Mouse (Mus musculus): ENCODE data around the gene Cad. TPM values are rescaled to one million over a fixed set of nuclear protein-coding genes. Genes with fewer than 3 reads are reported as not detected.
A peak's percentile ranks its signal among the peaks of the same experiment; 100 is the strongest.

Gene Cad
- total and polyA plus RNA-seq, 2 experiments from 2014 or later = 5.4 to 24.6 TPM

DNA sequence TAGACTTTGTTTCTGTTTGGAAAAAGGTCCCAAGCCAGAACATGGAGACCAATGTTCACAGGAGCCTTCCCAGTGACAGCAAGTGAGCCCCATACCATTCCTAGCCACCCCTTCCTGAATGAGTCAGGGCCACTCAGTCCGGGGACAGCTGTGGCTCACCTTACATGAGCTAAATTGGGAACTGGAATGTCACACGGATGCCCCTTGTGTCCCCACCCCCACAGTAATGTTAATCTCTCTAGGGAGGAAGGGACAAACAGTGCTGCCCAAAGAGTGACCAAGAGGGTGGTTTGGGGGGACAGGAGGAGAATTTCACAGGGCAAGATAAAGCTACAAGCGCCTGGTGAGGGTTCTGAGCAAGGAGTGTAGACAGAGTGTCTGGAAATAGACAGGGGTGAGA lies 61.8 kb downstream of the Cad start, which contains the start of gene Trim54:
TSS of gene Trim54 (plus strand) at position 359 of the 400 bp plus-strand sequence.
- peak; percentile 80 for ATAC-seq (ENCODE audit: insufficient read depth, low read depth)
- H3K27ac ChIP-seq (ENCODE audit: low read depth) = peak within 1 kb of the TSS; percentile 53

DNA sequence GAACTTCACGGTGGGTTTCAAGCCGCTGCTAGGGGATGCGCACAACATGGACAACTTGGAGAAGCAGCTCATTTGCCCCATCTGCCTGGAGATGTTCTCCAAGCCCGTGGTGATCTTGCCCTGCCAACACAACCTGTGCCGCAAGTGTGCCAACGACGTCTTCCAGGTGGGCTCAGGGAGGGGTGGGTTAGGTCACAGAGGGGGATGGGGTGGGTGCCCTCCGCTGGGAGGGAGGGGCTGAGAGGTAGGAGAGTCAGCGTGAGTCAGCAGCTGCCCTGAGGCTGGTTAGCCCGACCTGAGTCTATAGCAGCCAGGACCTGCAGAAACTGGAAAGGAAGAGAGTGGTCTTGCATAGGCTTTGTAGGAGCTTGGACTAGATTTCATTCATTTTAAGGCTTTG lies 62.3 kb downstream of the Cad start:
- peak overlapping the region; percentile 53 for H3K27ac ChIP-seq (ENCODE audit: low read depth)
- H3K9me3 ChIP-seq (replicated peaks; ENCODE audit: control insufficient read depth, low read length) = no peaks in the 10 kb centered on the region
- 17% methylated on average over 10 of the region's 10 CpGs for WGBS
- peak overlapping the region; percentile 41 for H3K4me3 ChIP-seq (ENCODE audit: low read depth, low read length)
- H3K4me2 ChIP-seq (ENCODE audit: low read depth, low read length) = peak overlapping the region; percentile 59
- DNase-seq (ENCODE audit: low spot score) (no peak), ATAC-seq (ENCODE audit: insufficient read depth, low read depth) (no peak; the same call in 1 of the 2 replicates)
- H3K27me3 ChIP-seq (ENCODE audit: control insufficient read depth, insufficient read depth, low read length) = no peaks in the 10 kb centered on the region
- 0 out of 2 replicates have a peak, but pooled peaks cover 8% of the 10 kb centered on the region for H3K4me1 ChIP-seq (ENCODE audit: control insufficient read depth, insufficient read depth)
- 0 out of 2 replicates have a peak overlapping the region, but pooled peaks have one; percentile 18 for H3K9ac ChIP-seq (replicated peaks; ENCODE audit: low read depth, low read length)
- no peaks in the 10 kb centered on the region for H3K36me3 ChIP-seq (replicated peaks; ENCODE audit: control insufficient read depth, insufficient read depth, low read length)
- TF ChIP-seq EP300 (IDR thresholded peaks at IDR 0.05; ENCODE audit: low read depth) = no peak
- no peak for TF ChIP-seq CTCF (IDR thresholded peaks at IDR 0.05; ENCODE audit: low read depth)

More for the DNA sequence above, 61.8 kb downstream of the Cad start, which contains the start of gene Trim54:
- TF ChIP-seq CTCF (IDR thresholded peaks at IDR 0.05; ENCODE audit: low read depth) = no peak
- no peak for TF ChIP-seq EP300 (IDR thresholded peaks at IDR 0.05; ENCODE audit: low read depth)
- Histone ChIP-seq H3K36me3 (replicated peaks; ENCODE audit: control insufficient read depth, insufficient read depth, low read length) (no peaks in the 10 kb centered on the region), H3K9ac (replicated peaks; ENCODE audit: low read depth, low read length) (0 out of 2 replicates have a peak within 1 kb of the TSS, but pooled peaks have one; percentile 18), H3K4me2 (ENCODE audit: low read depth, low read length) (peak within 1 kb of the TSS; percentile 59), H3K4me1 (ENCODE audit: control insufficient read depth, insufficient read depth) (0 out of 2 replicates have a peak, but pooled peaks cover 8% of the 10 kb centered on the region), H3K27me3 (ENCODE audit: control insufficient read depth, insufficient read depth, low read length) (no peaks in the 10 kb centered on the region), H3K9me3 (replicated peaks; ENCODE audit: control insufficient read depth, low read length) (no peaks in the 10 kb centered on the region), H3K4me3 (ENCODE audit: low read depth, low read length) (peak within 1 kb of the TSS; percentile 41)
- DNase-seq (ENCODE audit: low spot score) = no peak
- WGBS = 6% methylated on average over 3 of the region's 3 CpGs

DNA sequence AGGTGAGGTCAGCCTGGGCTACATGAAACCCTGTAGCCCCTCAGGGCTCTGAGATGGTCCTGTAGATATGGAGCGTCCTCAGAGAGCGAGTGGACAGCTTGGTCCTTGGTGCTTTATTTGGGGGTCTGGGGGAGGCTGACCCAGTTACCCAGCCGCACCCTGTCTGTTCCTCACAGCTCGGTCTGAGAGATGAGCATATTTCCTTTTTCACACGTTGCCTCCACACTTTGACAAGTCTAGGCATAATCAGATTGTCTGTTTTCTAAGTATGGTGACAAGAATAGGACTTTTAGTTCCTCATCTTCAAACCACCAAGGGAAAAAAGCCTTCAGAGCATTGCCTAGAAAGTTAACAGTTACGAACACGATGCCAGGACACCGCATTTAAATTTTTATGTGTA lies 66.5 kb downstream of the Cad start:
- TF ChIP-seq CTCF (IDR thresholded peaks at IDR 0.05; ENCODE audit: low read depth) (no peak), EP300 (IDR thresholded peaks at IDR 0.05; ENCODE audit: low read depth) (no peak)
- Histone ChIP-seq H3K4me2 (ENCODE audit: low read depth, low read length) (no peak overlapping the region), H3K27me3 (ENCODE audit: control insufficient read depth, insufficient read depth, low read length) (no peaks in the 10 kb centered on the region), H3K4me3 (ENCODE audit: low read depth, low read length) (no peak overlapping the region), H3K9me3 (replicated peaks; ENCODE audit: control insufficient read depth, low read length) (no peaks in the 10 kb centered on the region), H3K36me3 (replicated peaks; ENCODE audit: control insufficient read depth, insufficient read depth, low read length) (no peaks in the 10 kb centered on the region), H3K27ac (ENCODE audit: low read depth) (no peak overlapping the region), H3K9ac (replicated peaks; ENCODE audit: low read depth, low read length) (no peak overlapping the region), H3K4me1 (ENCODE audit: control insufficient read depth, insufficient read depth) (0 out of 2 replicates have a peak, but pooled peaks cover 8% of the 10 kb centered on the region)
- DNase-seq (ENCODE audit: low spot score) = no peak
- ATAC-seq (ENCODE audit: insufficient read depth, low read depth) = no peak
- 74% methylated on average over 8 of the region's 8 CpGs for WGBS

- DNase-seq (ENCODE audit: low spot score) (no peak), ATAC-seq (ENCODE audit: insufficient read depth, low read depth) (no peak)
- no peak for TF ChIP-seq CTCF (IDR thresholded peaks at IDR 0.05; ENCODE audit: low read depth)
- TF ChIP-seq EP300 (IDR thresholded peaks at IDR 0.05; ENCODE audit: low read depth) = no peak
- WGBS = 48% methylated on average over 2 of the region's 2 CpGs
- H3K9ac ChIP-seq (replicated peaks; ENCODE audit: low read depth, low read length) = no peak overlapping the region
- no peaks in the 10 kb centered on the region for H3K27me3 ChIP-seq (ENCODE audit: control insufficient read depth, insufficient read depth, low read length)
- no peak overlapping the region for H3K27ac ChIP-seq (ENCODE audit: low read depth)
- no peak overlapping the region for H3K4me2 ChIP-seq (ENCODE audit: low read depth, low read length)
- H3K36me3 ChIP-seq (replicated peaks; ENCODE audit: control insufficient read depth, insufficient read depth, low read length) = no peaks in the 10 kb centered on the region
- H3K9me3 ChIP-seq (replicated peaks; ENCODE audit: control insufficient read depth, low read length) = no peaks in the 10 kb centered on the region
- H3K4me3 ChIP-seq (ENCODE audit: low read depth, low read length) = no peak overlapping the region
- no peaks in the 10 kb centered on the region for H3K4me1 ChIP-seq (ENCODE audit: control insufficient read depth, insufficient read depth)
These were observed 68.9 kb downstream of the Cad start for GRCm38 (mm10) chr5:31123481-31123880.

DNA sequence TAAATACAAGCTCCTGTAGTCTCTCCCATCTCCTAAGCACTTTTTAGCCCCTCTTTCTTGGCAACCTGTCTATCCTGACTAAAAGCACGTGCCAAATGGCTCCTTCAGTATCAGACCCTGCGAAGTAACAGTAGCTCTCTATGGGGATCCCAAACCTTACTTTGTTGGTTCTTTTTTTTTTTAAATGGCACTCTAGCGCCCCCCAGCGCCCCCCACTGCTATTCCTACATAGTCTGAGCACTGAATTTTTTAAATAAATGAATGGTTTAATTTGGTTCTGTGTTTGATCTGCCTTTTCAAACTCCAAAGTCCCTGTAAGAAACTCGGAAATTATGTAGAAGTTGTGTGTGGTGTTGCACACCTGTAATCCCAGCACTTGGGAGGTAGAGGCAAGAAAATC lies 71.5 kb downstream of the Cad start:
- Histone ChIP-seq H3K9ac (replicated peaks; ENCODE audit: low read depth, low read length) (no peak overlapping the region), H3K36me3 (replicated peaks; ENCODE audit: control insufficient read depth, insufficient read depth, low read length) (no peaks in the 10 kb centered on the region), H3K4me1 (ENCODE audit: control insufficient read depth, insufficient read depth) (no peaks in the 10 kb centered on the region), H3K4me2 (ENCODE audit: low read depth, low read length) (no peak overlapping the region), H3K27ac (ENCODE audit: low read depth) (no peak overlapping the region), H3K9me3 (replicated peaks; ENCODE audit: control insufficient read depth, low read length) (no peaks in the 10 kb centered on the region), H3K27me3 (ENCODE audit: control insufficient read depth, insufficient read depth, low read length) (no peaks in the 10 kb centered on the region), H3K4me3 (ENCODE audit: low read depth, low read length) (no peak overlapping the region)
- ATAC-seq (ENCODE audit: insufficient read depth, low read depth) (no peak), DNase-seq (ENCODE audit: low spot score) (no peak)
- TF ChIP-seq CTCF (IDR thresholded peaks at IDR 0.05; ENCODE audit: low read depth) (no peak), EP300 (IDR thresholded peaks at IDR 0.05; ENCODE audit: low read depth) (no peak)
- WGBS = 34% methylated on average over 5 of the region's 5 CpGs

Other genes starting within 250 kb of the Cad start
- gene Mapre3, start 240.1 kb upstream of the Cad start, total RNA-seq (2014; rRNA removed; ENCODE audit: low replicate concordance) = 5.3 and 11.9 TPM in 2 replicates
- gene Mapre3, start 240.1 kb upstream of the Cad start, polyA plus RNA-seq (2015; fragmentation: Nextera tagmentation; extraction: Ambion mirVana) = 15.8 TPM in 2 replicates
- gene Tmem214, start 186.8 kb upstream of the Cad start, total RNA-seq (2014; rRNA removed; ENCODE audit: low replicate concordance) = 58.8 and 70.6 TPM in 2 replicates
- gene Tmem214, start 186.8 kb upstream of the Cad start, polyA plus RNA-seq (2015; fragmentation: Nextera tagmentation; extraction: Ambion mirVana) = 48.0 and 49.6 TPM in 2 replicates
- 18.1 and 28.2 TPM in 2 replicates for gene Agbl5, start 166.1 kb upstream of the Cad start, total RNA-seq (2014; rRNA removed; ENCODE audit: low replicate concordance)
- 4.2 and 4.9 TPM in 2 replicates for gene Agbl5, start 166.1 kb upstream of the Cad start, polyA plus RNA-seq (2015; fragmentation: Nextera tagmentation; extraction: Ambion mirVana)
- gene Ost4, start 147.0 kb upstream of the Cad start, total RNA-seq (2014; rRNA removed; ENCODE audit: low replicate concordance) = 201 and 280 TPM in 2 replicates
- gene Ost4, start 147.0 kb upstream of the Cad start, polyA plus RNA-seq (2015; fragmentation: Nextera tagmentation; extraction: Ambion mirVana) = 334 and 356 TPM in 2 replicates
- gene Emilin1, start 141.4 kb upstream of the Cad start, total RNA-seq (2014; rRNA removed; ENCODE audit: low replicate concordance) = 63.5 and 64.5 TPM in 2 replicates
- 68.3 and 70.4 TPM in 2 replicates for gene Emilin1, start 141.4 kb upstream of the Cad start, polyA plus RNA-seq (2015; fragmentation: Nextera tagmentation; extraction: Ambion mirVana)
- 11.8 and 15.0 TPM in 2 replicates for gene Khk, start 133.3 kb upstream of the Cad start, total RNA-seq (2014; rRNA removed; ENCODE audit: low replicate concordance)
- gene Khk, start 133.3 kb upstream of the Cad start, polyA plus RNA-seq (2015; fragmentation: Nextera tagmentation; extraction: Ambion mirVana) = 16.2 and 18.5 TPM in 2 replicates
- 0.77 and 3.0 TPM in 2 replicates for gene Cgref1, start 109.2 kb upstream of the Cad start, total RNA-seq (2014; rRNA removed; ENCODE audit: low replicate concordance)
- 1.1 and 1.2 TPM in 2 replicates for gene Cgref1, start 109.2 kb upstream of the Cad start, polyA plus RNA-seq (2015; fragmentation: Nextera tagmentation; extraction: Ambion mirVana)
- 20.8 and 40.0 TPM in 2 replicates for gene Preb, start 94.4 kb upstream of the Cad start, total RNA-seq (2014; rRNA removed; ENCODE audit: low replicate concordance)
- gene Preb, start 94.4 kb upstream of the Cad start, polyA plus RNA-seq (2015; fragmentation: Nextera tagmentation; extraction: Ambion mirVana) = 54.3 and 64.3 TPM in 2 replicates
- gene Tcf23, start 86.1 kb upstream of the Cad start, total RNA-seq (2014; rRNA removed; ENCODE audit: low replicate concordance) = not detected in 2 replicates
- 0.15 and 0.21 TPM in 2 replicates for gene Tcf23, start 86.1 kb upstream of the Cad start, polyA plus RNA-seq (2015; fragmentation: Nextera tagmentation; extraction: Ambion mirVana)
- 141 and 177 TPM in 2 replicates for gene Atraid, start 6.5 kb upstream of the Cad start, total RNA-seq (2014; rRNA removed; ENCODE audit: low replicate concordance)
- gene Atraid, start 6.5 kb upstream of the Cad start, polyA plus RNA-seq (2015; fragmentation: Nextera tagmentation; extraction: Ambion mirVana) = 166 and 176 TPM in 2 replicates
- gene Slc5a6, start 5.9 kb upstream of the Cad start, total RNA-seq (2014; rRNA removed; ENCODE audit: low replicate concordance) = 7.1 and 7.7 TPM in 2 replicates
- 5.2 and 5.5 TPM in 2 replicates for gene Slc5a6, start 5.9 kb upstream of the Cad start, polyA plus RNA-seq (2015; fragmentation: Nextera tagmentation; extraction: Ambion mirVana)
- not detected in 2 replicates for gene Dnajc5g, start 51.5 kb downstream of the Cad start, total RNA-seq (2014; rRNA removed; ENCODE audit: low replicate concordance)
- not detected in 2 replicates for gene Dnajc5g, start 51.5 kb downstream of the Cad start, polyA plus RNA-seq (2015; fragmentation: Nextera tagmentation; extraction: Ambion mirVana)
- gene Slc30a3, start 53.5 kb downstream of the Cad start, total RNA-seq (2014; rRNA removed; ENCODE audit: low replicate concordance) = not detected in 2 replicates
- 0.08 and 0.18 TPM in 2 replicates for gene Slc30a3, start 53.5 kb downstream of the Cad start, polyA plus RNA-seq (2015; fragmentation: Nextera tagmentation; extraction: Ambion mirVana)
- 4.2 and 8.8 TPM in 2 replicates for gene Trim54, start 61.9 kb downstream of the Cad start, total RNA-seq (2014; rRNA removed; ENCODE audit: low replicate concordance)
- gene Trim54, start 61.9 kb downstream of the Cad start, polyA plus RNA-seq (2015; fragmentation: Nextera tagmentation; extraction: Ambion mirVana) = 16.4 and 16.5 TPM in 2 replicates
- gene Ucn, start 84.0 kb downstream of the Cad start, total RNA-seq (2014; rRNA removed; ENCODE audit: low replicate concordance) = not detected in 2 replicates
- not detected in 2 replicates for gene Ucn, start 84.0 kb downstream of the Cad start, polyA plus RNA-seq (2015; fragmentation: Nextera tagmentation; extraction: Ambion mirVana)
- 157 and 202 TPM in 2 replicates for gene Mpv17, start 99.5 kb downstream of the Cad start, total RNA-seq (2014; rRNA removed; ENCODE audit: low replicate concordance)
- 80.1 and 83.0 TPM in 2 replicates for gene Mpv17, start 99.5 kb downstream of the Cad start, polyA plus RNA-seq (2015; fragmentation: Nextera tagmentation; extraction: Ambion mirVana)
- gene Gm29609, start 125.1 kb downstream of the Cad start, total RNA-seq (2014; rRNA removed; ENCODE audit: low replicate concordance) = 6.6 and 9.9 TPM in 2 replicates
- 0.80 and 1.1 TPM in 2 replicates for gene Gm29609, start 125.1 kb downstream of the Cad start, polyA plus RNA-seq (2015; fragmentation: Nextera tagmentation; extraction: Ambion mirVana)
- 15.7 and 42.7 TPM in 2 replicates for gene Gtf3c2, start 125.4 kb downstream of the Cad start, total RNA-seq (2014; rRNA removed; ENCODE audit: low replicate concordance)
- gene Gtf3c2, start 125.4 kb downstream of the Cad start, polyA plus RNA-seq (2015; fragmentation: Nextera tagmentation; extraction: Ambion mirVana) = 18.3 and 20.5 TPM in 2 replicates
- gene Snx17, start 138.4 kb downstream of the Cad start, total RNA-seq (2014; rRNA removed; ENCODE audit: low replicate concordance) = 120 and 139 TPM in 2 replicates
- 97.9 and 112 TPM in 2 replicates for gene Snx17, start 138.4 kb downstream of the Cad start, polyA plus RNA-seq (2015; fragmentation: Nextera tagmentation; extraction: Ambion mirVana)
- gene Eif2b4, start 138.7 kb downstream of the Cad start, total RNA-seq (2014; rRNA removed; ENCODE audit: low replicate concordance) = 27.1 and 36.7 TPM in 2 replicates
- 60.2 and 60.7 TPM in 2 replicates for gene Eif2b4, start 138.7 kb downstream of the Cad start, polyA plus RNA-seq (2015; fragmentation: Nextera tagmentation; extraction: Ambion mirVana)
- 2.9 and 30.7 TPM in 2 replicates for gene Zfp513, start 147.5 kb downstream of the Cad start, total RNA-seq (2014; rRNA removed; ENCODE audit: low replicate concordance)
- 2.9 and 3.4 TPM in 2 replicates for gene Zfp513, start 147.5 kb downstream of the Cad start, polyA plus RNA-seq (2015; fragmentation: Nextera tagmentation; extraction: Ambion mirVana)
- gene Ppm1g, start 165.9 kb downstream of the Cad start, total RNA-seq (2014; rRNA removed; ENCODE audit: low replicate concordance) = 48.7 and 51.7 TPM in 2 replicates
- gene Ppm1g, start 165.9 kb downstream of the Cad start, polyA plus RNA-seq (2015; fragmentation: Nextera tagmentation; extraction: Ambion mirVana) = 61.0 and 68.0 TPM in 2 replicates
- 120 and 124 TPM in 2 replicates for gene Nrbp1, start 186.1 kb downstream of the Cad start, total RNA-seq (2014; rRNA removed; ENCODE audit: low replicate concordance)
- gene Nrbp1, start 186.1 kb downstream of the Cad start, polyA plus RNA-seq (2015; fragmentation: Nextera tagmentation; extraction: Ambion mirVana) = 100 and 104 TPM in 2 replicates
- not detected in 2 replicates for gene Gm9970, start 186.5 kb downstream of the Cad start, total RNA-seq (2014; rRNA removed; ENCODE audit: low replicate concordance)
- 0.70 and 1.1 TPM in 2 replicates for gene Gm9970, start 186.5 kb downstream of the Cad start, polyA plus RNA-seq (2015; fragmentation: Nextera tagmentation; extraction: Ambion mirVana)
- 2.0 and 2.6 TPM in 2 replicates for gene Krtcap3, start 196.9 kb downstream of the Cad start, total RNA-seq (2014; rRNA removed; ENCODE audit: low replicate concordance)
- gene Krtcap3, start 196.9 kb downstream of the Cad start, polyA plus RNA-seq (2015; fragmentation: Nextera tagmentation; extraction: Ambion mirVana) = 1.7 and 2.7 TPM in 2 replicates
- 30.3 and 40.9 TPM in 2 replicates for gene Ift172, start 236.3 kb downstream of the Cad start, total RNA-seq (2014; rRNA removed; ENCODE audit: low replicate concordance)
- 14.6 and 16.5 TPM in 2 replicates for gene Ift172, start 236.3 kb downstream of the Cad start, polyA plus RNA-seq (2015; fragmentation: Nextera tagmentation; extraction: Ambion mirVana)
- gene Fndc4, start 241.3 kb downstream of the Cad start, total RNA-seq (2014; rRNA removed; ENCODE audit: low replicate concordance) = 21.2 and 27.4 TPM in 2 replicates
- gene Fndc4, start 241.3 kb downstream of the Cad start, polyA plus RNA-seq (2015; fragmentation: Nextera tagmentation; extraction: Ambion mirVana) = 5.4 and 6.2 TPM in 2 replicates
- 0.12 TPM in 1 of 2 replicates, not detected in the other for gene Gckr, start 242.7 kb downstream of the Cad start, total RNA-seq (2014; rRNA removed; ENCODE audit: low replicate concordance)
- gene Gckr, start 242.7 kb downstream of the Cad start, polyA plus RNA-seq (2015; fragmentation: Nextera tagmentation; extraction: Ambion mirVana) = 0.04 TPM in 1 of 2 replicates, not detected in the other

Data from heart, postnatal 0 days (tissue).